Mouse (Mus musculus) midbrain, postnatal 0 days (tissue): ENCODE results near the gene Fam173b. TPM values are rescaled to one million over a fixed set of nuclear protein-coding genes. Genes with fewer than 3 reads are reported as not detected.

ENCODE experiments used
- ATAC-seq: fragments of 200-750 bp; cut with Nextera tagmentation; 2 replicates; pipeline ENCODE4 v1.8.0; 2017; ENCODE audit warnings: moderate number of reproducible peaks, mild to moderate bottlenecking, moderate TSS enrichment, moderate library complexity; ENCODE audit not compliant: low FRiP score
- DNase-seq: peaks from one replicate; pipeline ENCODE4 v3.0.0-alpha.2; 2015; ENCODE audit warnings: low spot score
- H3K27ac ChIP-seq: fragments of 300-500 bp; sonication (generic); 2 replicates; pipeline ENCODE4 v1.5.1; 2014; ENCODE audit warnings: low read depth, mild to moderate bottlenecking, low read length, mixed read lengths
- H3K27me3 ChIP-seq: fragments of 300-500 bp; sonication (generic); 2 replicates; pipeline ENCODE4 v1.6.1; 2014; ENCODE audit warnings: low read length, control low read depth, mixed read lengths; ENCODE audit not compliant: insufficient read depth
- H3K36me3 ChIP-seq: fragments of 300-500 bp; sonication (generic); 2 replicates; pipeline ENCODE4 v1.6.1; 2014; ENCODE audit warnings: low read length, control low read depth, mixed read lengths; ENCODE audit not compliant: insufficient read depth
- H3K4me1 ChIP-seq: fragments of 300-500 bp; sonication (generic); 2 replicates; pipeline ENCODE4 v1.6.1; 2014; ENCODE audit warnings: mild to moderate bottlenecking, control low read depth, antibody characterized with exemption, low read length, mixed read lengths; ENCODE audit not compliant: insufficient read depth
- H3K4me2 ChIP-seq: fragments of 300-500 bp; sonication (generic); 2 replicates; pipeline ENCODE4 v1.6.1; 2014; ENCODE audit warnings: low read depth, mild to moderate bottlenecking, low read length, mixed read lengths; ENCODE audit not compliant: poor library complexity, severe bottlenecking
- H3K4me3 ChIP-seq: fragments of 300-500 bp; sonication (generic); 2 replicates; pipeline ENCODE4 v1.5.1; 2014; ENCODE audit warnings: low read depth, mild to moderate bottlenecking, low read length, moderate library complexity
- H3K9ac ChIP-seq: fragments of 300-500 bp; sonication (generic); replicated peaks from 2 replicates; pipeline ENCODE4 v1.6.1; 2014; ENCODE audit warnings: mild to moderate bottlenecking, low read length, moderate library complexity, mixed read lengths; ENCODE audit not compliant: poor library complexity, severe bottlenecking
- H3K9me3 ChIP-seq: fragments of 300-500 bp; sonication (generic); 2 replicates; pipeline ENCODE4 v1.6.1; 2016; ENCODE audit warnings: low read length, control low read depth
- CTCF ChIP-seq: IDR thresholded peaks from 2 replicates; pipeline ENCODE4 v1.5.1; 2016; ENCODE audit warnings: antibody characterized with exemption, mild to moderate bottlenecking
- WGBS: fragments of 180-500 bp; shearing (Covaris S2); extraction: QIAGEN DNeasy Blood & Tissue Kit; methylation state at CpG from one replicate; pipeline ENCODE4 v1.1.7; 2014; 5-methylcytosine and 5-hydroxymethylcytosine counted together
- polyA plus RNA-seq: library from polyadenylated mRNA; unstranded; fragments of >200 nt; fragmentation: Nextera tagmentation; extraction: Ambion mirVana; gene quantifications from 2 replicates; pipeline ENCODE4 v1.2.1, GENCODE M21; 2015
- total RNA-seq: library from RNA; depleted of rRNA; stranded (reverse); fragments of >200 nt; gene quantifications from 2 replicates; pipeline ENCODE4 v1.2.3, GENCODE M21; 2014; rRNA removed

Gene Fam173b
- total and polyA plus RNA-seq, 2 experiments from 2014 or later = 6.7 to 10.6 TPM

DNA sequence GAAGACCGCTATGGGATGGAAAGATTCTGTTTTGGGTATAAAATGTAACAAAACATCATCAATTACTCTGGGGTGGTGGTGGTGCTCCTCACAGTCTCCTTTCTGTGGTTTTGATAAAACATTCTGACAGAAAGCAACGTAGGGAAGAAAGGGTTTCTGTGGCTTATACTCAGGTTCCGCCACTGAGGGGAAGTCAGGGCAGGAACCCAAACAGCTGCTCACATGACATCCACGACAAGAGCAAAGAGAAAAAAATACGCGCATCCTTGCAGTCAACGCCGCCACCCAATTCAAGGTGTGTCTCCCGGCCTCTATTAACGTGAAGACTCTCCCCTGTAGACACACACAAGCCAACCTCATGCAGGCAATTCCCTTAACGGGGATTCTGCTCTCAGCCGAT is 48.0 kb downstream of the Fam173b start:
- no peak overlapping the region for H3K27ac ChIP-seq
- H3K36me3 ChIP-seq = no peaks in the 10 kb centered on the region
- WGBS = 97% methylated on average over 12 of the region's 12 CpGs
- no peak overlapping the region for H3K4me3 ChIP-seq
- ATAC-seq (no peak), DNase-seq (no peak)
- H3K27me3 ChIP-seq = no peaks in the 10 kb centered on the region
- no peak for TF ChIP-seq CTCF
- H3K9ac ChIP-seq = no peak overlapping the region
- H3K4me1 ChIP-seq = no peaks in the 10 kb centered on the region
- H3K4me2 ChIP-seq = no peak overlapping the region
- no peaks in the 10 kb centered on the region for H3K9me3 ChIP-seq

DNA sequence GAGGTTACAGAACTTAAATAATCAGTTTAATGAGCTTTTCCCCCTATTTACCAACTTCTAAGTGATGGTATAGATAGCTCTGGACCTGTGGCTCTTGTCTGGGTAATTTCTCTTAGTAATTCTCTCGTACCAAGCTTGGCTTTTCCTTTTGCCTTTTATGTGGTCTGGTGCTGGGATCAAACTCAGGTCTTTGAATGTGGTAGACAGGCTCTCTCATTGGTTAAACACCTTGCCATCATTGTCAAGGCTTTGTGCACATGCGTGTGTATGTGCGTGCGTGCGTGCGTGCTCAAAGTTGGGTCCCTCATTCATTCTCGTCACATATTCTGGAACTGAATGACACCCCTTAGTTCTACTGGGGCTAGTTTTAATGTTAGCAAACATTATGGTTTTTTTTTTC is 49.2 kb downstream of the Fam173b start:
- no peak for ATAC-seq
- no peaks in the 10 kb centered on the region for H3K27me3 ChIP-seq

DNA sequence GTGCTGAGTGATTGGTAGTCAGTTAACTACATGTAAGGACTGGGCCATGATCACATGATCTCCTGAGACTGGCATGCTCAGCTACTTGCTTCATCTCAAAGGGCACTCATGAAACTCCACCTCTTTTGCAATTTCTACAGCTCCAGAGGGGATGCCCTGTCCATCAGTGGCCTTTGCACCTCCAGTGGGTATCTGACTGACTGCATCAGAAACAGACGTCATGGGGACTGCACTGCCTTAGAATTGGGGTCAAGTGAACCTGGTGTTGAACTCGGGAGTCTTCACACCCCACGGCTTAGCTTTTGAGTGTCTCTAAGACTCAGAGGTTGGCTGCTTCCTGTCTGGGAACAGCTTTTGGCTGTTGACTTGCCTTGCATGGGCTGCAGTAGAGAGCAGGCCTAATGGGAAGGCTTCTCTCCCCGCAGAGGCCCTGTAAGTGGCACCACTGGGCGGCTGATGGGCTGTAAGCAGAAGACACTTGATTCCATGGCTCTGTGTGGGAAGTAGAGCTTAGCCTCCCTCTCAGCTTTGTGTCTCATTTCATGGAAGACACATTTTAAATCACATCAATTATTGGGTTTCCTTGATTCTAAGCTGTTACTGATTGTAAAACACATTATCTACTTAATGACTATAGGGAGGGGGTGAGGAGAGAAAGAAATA is 58.6 kb downstream of the Fam173b start:
- WGBS = 76% methylated on average over 5 of the region's 5 CpGs
- TF ChIP-seq CTCF = no peak
- no peak overlapping the region for H3K4me2 ChIP-seq
- no peak for ATAC-seq
- H3K4me1 ChIP-seq = no peaks in the 10 kb centered on the region
- H3K27me3 ChIP-seq = no peaks in the 10 kb centered on the region
- H3K9me3 ChIP-seq = no peaks in the 10 kb centered on the region
- no peaks in the 10 kb centered on the region for H3K36me3 ChIP-seq
- no peak overlapping the region for H3K27ac ChIP-seq
- DNase-seq = no peak
- H3K9ac ChIP-seq = no peak overlapping the region
- no peak overlapping the region for H3K4me3 ChIP-seq

More for the DNA sequence above, 49.2 kb downstream of the Fam173b start:
- no peak overlapping the region for H3K27ac ChIP-seq
- H3K9me3 ChIP-seq = no peaks in the 10 kb centered on the region
- H3K4me1 ChIP-seq = no peaks in the 10 kb centered on the region
- H3K4me3 ChIP-seq = no peak overlapping the region
- no peak overlapping the region for H3K4me2 ChIP-seq
- no peak for DNase-seq
- no peak for TF ChIP-seq CTCF
- H3K36me3 ChIP-seq = no peaks in the 10 kb centered on the region
- H3K9ac ChIP-seq = no peak overlapping the region
- WGBS = 96% methylated on average over 7 of the region's 7 CpGs

DNA sequence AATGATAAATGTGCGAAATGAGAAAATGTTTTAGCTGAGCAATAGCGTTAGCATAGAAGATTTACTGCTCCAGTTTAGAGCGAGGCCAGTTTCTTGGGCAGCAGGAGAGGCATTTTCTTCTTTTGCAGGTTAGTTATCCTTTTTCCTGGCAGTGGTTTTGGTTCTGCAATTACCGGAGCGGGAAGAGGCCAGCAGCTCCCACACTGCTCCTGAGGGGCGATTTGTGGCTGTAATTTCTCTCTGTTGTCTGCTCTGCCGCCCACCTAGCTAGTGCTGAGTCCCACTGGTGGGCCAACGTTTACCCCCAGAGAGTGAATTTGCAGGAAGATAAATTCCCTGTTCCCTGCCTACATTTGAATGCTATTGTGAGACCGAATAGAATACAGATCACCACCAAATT is 59.2 kb downstream of the Fam173b start:
- H3K9me3 ChIP-seq = no peaks in the 10 kb centered on the region
- no peak overlapping the region for H3K4me3 ChIP-seq
- H3K27me3 ChIP-seq = no peaks in the 10 kb centered on the region
- WGBS = 60% methylated on average over 9 of the region's 9 CpGs
- no peak overlapping the region for H3K27ac ChIP-seq
- ATAC-seq = no peak
- no peaks in the 10 kb centered on the region for H3K36me3 ChIP-seq
- TF ChIP-seq CTCF = no peak
- H3K4me2 ChIP-seq = no peak overlapping the region
- no peak overlapping the region for H3K9ac ChIP-seq
- DNase-seq = peak; percentile 41
- no peaks in the 10 kb centered on the region for H3K4me1 ChIP-seq

DNA sequence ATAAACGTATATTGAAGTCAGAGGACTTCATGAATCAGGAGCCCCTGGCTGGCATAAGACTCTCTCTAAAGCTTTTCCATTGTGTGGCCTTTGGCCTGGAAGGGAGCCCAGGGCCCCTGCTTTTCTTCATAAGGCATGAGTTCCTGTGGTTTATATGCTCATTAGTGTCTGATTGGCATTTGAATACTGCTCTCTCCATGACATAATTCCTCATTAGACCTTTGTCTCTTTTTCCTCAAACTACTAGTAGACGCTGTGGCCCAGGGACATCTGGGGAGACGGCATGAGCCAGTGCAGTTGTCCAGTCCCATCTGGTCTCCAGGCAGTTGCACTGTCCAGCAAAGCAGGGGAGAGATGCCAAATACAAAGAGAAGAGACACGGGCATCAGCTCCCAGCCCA is 60.1 kb downstream of the Fam173b start:
- peak; percentile 43 for DNase-seq
- Histone ChIP-seq H3K9ac (no peak overlapping the region), H3K4me3 (no peak overlapping the region), H3K27me3 (no peaks in the 10 kb centered on the region), H3K9me3 (no peaks in the 10 kb centered on the region), H3K4me2 (no peak overlapping the region), H3K36me3 (no peaks in the 10 kb centered on the region), H3K4me1 (no peaks in the 10 kb centered on the region), H3K27ac (no peak overlapping the region)
- 35% methylated on average over 4 of the region's 4 CpGs for WGBS
- no peak for ATAC-seq
- TF ChIP-seq CTCF = no peak

DNA sequence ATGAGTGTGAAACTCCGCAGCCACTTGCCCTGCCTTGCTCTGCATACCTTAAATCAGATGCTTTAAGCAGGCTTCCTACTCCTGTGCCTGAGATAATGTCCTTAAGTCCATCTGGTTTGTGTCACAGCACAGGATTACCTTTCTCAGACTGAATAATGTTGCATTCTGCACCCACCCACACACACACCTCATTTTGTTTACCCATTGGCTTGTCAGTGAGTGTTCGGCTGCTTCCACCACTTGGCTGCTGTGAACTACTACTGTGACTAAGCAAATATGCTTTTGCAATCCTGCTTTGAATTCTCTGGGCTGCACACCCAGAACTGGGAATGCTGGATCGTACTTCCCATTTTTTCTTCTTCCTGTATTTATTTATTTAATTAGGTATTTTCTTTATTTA is 61.4 kb downstream of the Fam173b start:
- no peak overlapping the region for H3K9ac ChIP-seq
- H3K4me2 ChIP-seq = no peak overlapping the region
- TF ChIP-seq CTCF = no peak
- no peak overlapping the region for H3K27ac ChIP-seq
- no peaks in the 10 kb centered on the region for H3K27me3 ChIP-seq
- no peak overlapping the region for H3K4me3 ChIP-seq
- H3K4me1 ChIP-seq = no peaks in the 10 kb centered on the region
- no peaks in the 10 kb centered on the region for H3K9me3 ChIP-seq
- DNase-seq (no peak), ATAC-seq (no peak)
- 81% methylated on average over 3 of the region's 3 CpGs for whole genome bisulfite sequencing
- no peaks in the 10 kb centered on the region for H3K36me3 ChIP-seq

Other genes with a start within 250 kb of the Fam173b start
- 0.99 and 1.6 TPM in 2 replicates for gene Ankrd33b, start 234.1 kb upstream of the Fam173b start, total RNA-seq
- 0.80 and 1.1 TPM in 2 replicates for gene Ankrd33b, start 234.1 kb upstream of the Fam173b start, polyA plus RNA-seq
- gene Ropn1l, start 148.1 kb upstream of the Fam173b start, total RNA-seq = 0.71 and 1.3 TPM in 2 replicates
- gene Ropn1l, start 148.1 kb upstream of the Fam173b start, polyA plus RNA-seq = 2.2 and 2.4 TPM in 2 replicates
- gene March6, start 70.8 kb upstream of the Fam173b start, total RNA-seq = 198 and 249 TPM in 2 replicates
- 66.4 and 72.1 TPM in 2 replicates for gene March6, start 70.8 kb upstream of the Fam173b start, polyA plus RNA-seq
- 27.5 and 34.3 TPM in 2 replicates for gene Cmbl, start 36.5 kb upstream of the Fam173b start, total RNA-seq
- gene Cmbl, start 36.5 kb upstream of the Fam173b start, polyA plus RNA-seq = 25.1 and 25.9 TPM in 2 replicates
- 336 and 346 TPM in 2 replicates for gene Cct5, start within 50 bp of the Fam173b start, total RNA-seq
- 435 and 440 TPM in 2 replicates for gene Cct5, start within 50 bp of the Fam173b start, polyA plus RNA-seq